Mouse (Mus musculus) hindbrain, embryonic 10.5 days (tissue): ENCODE results near the gene Ermard. TPM values are rescaled to one million over a fixed set of nuclear protein-coding genes. Genes with fewer than 3 reads are reported as not detected.
A peak's percentile ranks its signal among the peaks of the same experiment; 100 is the strongest.
"Not testable (repeated sequence)": the region's sequence is repeated elsewhere in the genome, so short reads cannot be mapped to it uniquely, and the experiment has no call there.

Source experiments
- DNase-seq: peaks from one replicate; pipeline ENCODE4 v3.0.0-alpha.2; 2017; ENCODE audit warnings: low spot score
- H3K27ac ChIP-seq: fragments of 300-500 bp; sonication (generic); 2 replicates; pipeline ENCODE4 v1.5.1; 2016; ENCODE audit warnings: mild to moderate bottlenecking, moderate library complexity
- H3K27me3 ChIP-seq: fragments of 300-500 bp; sonication (generic); 2 replicates; pipeline ENCODE4 v1.6.1; 2016; ENCODE audit warnings: mild to moderate bottlenecking; ENCODE audit not compliant: poor library complexity, insufficient read depth, severe bottlenecking
- H3K36me3 ChIP-seq: fragments of 300-500 bp; sonication (generic); 2 replicates; pipeline ENCODE4 v1.6.1; 2016; ENCODE audit warnings: mild to moderate bottlenecking, moderate library complexity
- H3K4me1 ChIP-seq: fragments of 300-500 bp; sonication (generic); replicated peaks from 2 replicates; pipeline ENCODE4 v1.6.1; 2016; ENCODE audit warnings: mild to moderate bottlenecking
- H3K4me3 ChIP-seq: fragments of 300-500 bp; sonication (generic); 2 replicates; pipeline ENCODE4 v1.5.1; 2016; ENCODE audit warnings: mild to moderate bottlenecking, moderate library complexity
- H3K9me3 ChIP-seq: fragments of 300-500 bp; sonication (generic); 2 replicates; pipeline ENCODE4 v1.6.1; 2016; ENCODE audit warnings: mild to moderate bottlenecking, moderate library complexity
- WGBS: fragments of 180-500 bp; shearing (Covaris S2); methylation state at CpG from one replicate; pipeline ENCODE4 v1.1.7; 2016; 5-methylcytosine and 5-hydroxymethylcytosine counted together
- polyA plus RNA-seq: library from polyadenylated mRNA; unstranded; fragments of >200 nt; fragmentation: Nextera tagmentation; extraction: Ambion mirVana; gene quantifications from 2 replicates; pipeline ENCODE4 v1.2.1, GENCODE M21; 2016

The Ermard gene
- polyA plus RNA-seq, result 89.6 and 92.5 TPM in 2 replicates

GRCm38 (mm10) chr17:15041175-15041729 lies at the start of gene Ermard, which contains the start of the genes Tcte3 and Gm3448:
TSS of gene Ermard (plus strand) at chr17:15041208.
TSS of gene Tcte3 (minus strand) at chr17:15041488.
TSS of gene Gm3448 (minus strand) at chr17:15041537.
- not testable (repeated sequence) for H3K27me3 ChIP-seq, H3K9me3 ChIP-seq, H3K4me1 ChIP-seq, H3K27ac ChIP-seq, DNase-seq, H3K36me3 ChIP-seq
- 0% methylated on average over 23 of the region's 56 CpGs for WGBS
- 0 out of 2 replicates have a peak within 1 kb of the TSS, but pooled peaks have one; percentile 36 for H3K4me3 ChIP-seq

GRCm38 (mm10) chr17:14992522-14993138 lies 48.4 kb upstream of the Ermard start:
- not testable (repeated sequence) for H3K36me3 ChIP-seq, H3K27me3 ChIP-seq, H3K4me1 ChIP-seq, H3K9me3 ChIP-seq, H3K27ac ChIP-seq, DNase-seq, H3K4me3 ChIP-seq
- no CpG with 5 or more reads among the region's 98 CpGs for WGBS

GRCm38 (mm10) chr17:14993139-14993832 lies 47.7 kb upstream of the Ermard start:
- not testable (repeated sequence) for H3K36me3 ChIP-seq, H3K4me1 ChIP-seq, H3K9me3 ChIP-seq, H3K27me3 ChIP-seq, DNase-seq, H3K4me3 ChIP-seq, H3K27ac ChIP-seq
- no CpG with 5 or more reads among the region's 47 CpGs for WGBS

- H3K4me3 ChIP-seq, H3K9me3 ChIP-seq, DNase-seq, H3K36me3 ChIP-seq, H3K27me3 ChIP-seq, H3K4me1 ChIP-seq, H3K27ac ChIP-seq: not testable (repeated sequence)
- WGBS, result no CpG with 5 or more reads among the region's 5 CpGs
Measured at GRCm38 (mm10) chr17:14994140-14994539, 46.9 kb upstream of the Ermard start.

- H3K27me3 ChIP-seq, DNase-seq, H3K36me3 ChIP-seq, H3K27ac ChIP-seq, H3K4me3 ChIP-seq, H3K9me3 ChIP-seq, H3K4me1 ChIP-seq: not testable (repeated sequence)
- WGBS, result no CpG with 5 or more reads among the region's 4 CpGs
Measured at GRCm38 (mm10) chr17:15000047-15000446, 41.0 kb upstream of the Ermard start.

- H3K4me1 ChIP-seq, H3K27me3 ChIP-seq, DNase-seq, H3K36me3 ChIP-seq, H3K27ac ChIP-seq, H3K9me3 ChIP-seq, H3K4me3 ChIP-seq: not testable (repeated sequence)
- no CpG with 5 or more reads among the region's 3 CpGs for WGBS
Measured at GRCm38 (mm10) chr17:15009088-15009487, 31.9 kb upstream of the Ermard start.

GRCm38 (mm10) chr17:15009706-15010413 lies 31.1 kb upstream of the Ermard start, which contains the start of gene Gm3435:
TSS of gene Gm3435 (plus strand) at chr17:15010176.
- H3K4me1 ChIP-seq, H3K9me3 ChIP-seq, DNase-seq, H3K27me3 ChIP-seq, H3K36me3 ChIP-seq, H3K4me3 ChIP-seq, H3K27ac ChIP-seq: not testable (repeated sequence)
- no CpG with 5 or more reads among the region's 60 CpGs for WGBS

- not testable (repeated sequence) for H3K4me1 ChIP-seq, H3K36me3 ChIP-seq, H3K27me3 ChIP-seq, H3K4me3 ChIP-seq, H3K27ac ChIP-seq, DNase-seq, H3K9me3 ChIP-seq
- WGBS, result 83% methylated on average over 3 of the region's 3 CpGs
Measured at GRCm38 (mm10) chr17:15021503-15022220, 19.3 kb upstream of the Ermard start.

GRCm38 (mm10) chr17:15023878-15024492 lies 17.0 kb upstream of the Ermard start:
- not testable (repeated sequence) for H3K36me3 ChIP-seq, H3K4me3 ChIP-seq, DNase-seq, H3K9me3 ChIP-seq, H3K27ac ChIP-seq, H3K27me3 ChIP-seq, H3K4me1 ChIP-seq
- no CpG with 5 or more reads among the region's 97 CpGs for WGBS

- DNase-seq, H3K9me3 ChIP-seq, H3K27me3 ChIP-seq, H3K4me1 ChIP-seq, H3K36me3 ChIP-seq, H3K4me3 ChIP-seq, H3K27ac ChIP-seq: not testable (repeated sequence)
- no CpG with 5 or more reads among the region's 48 CpGs for WGBS
Measured at GRCm38 (mm10) chr17:15024502-15025193, 16.4 kb upstream of the Ermard start.

GRCm38 (mm10) chr17:15025513-15025912 lies 15.5 kb upstream of the Ermard start:
- not testable (repeated sequence) for H3K27me3 ChIP-seq, DNase-seq, H3K4me3 ChIP-seq, H3K9me3 ChIP-seq, H3K27ac ChIP-seq, H3K4me1 ChIP-seq, H3K36me3 ChIP-seq
- no CpG with 5 or more reads among the region's 6 CpGs for WGBS

GRCm38 (mm10) chr17:15031414-15031813 lies 9.6 kb upstream of the Ermard start:
- H3K9me3 ChIP-seq, H3K4me1 ChIP-seq, H3K4me3 ChIP-seq, H3K27ac ChIP-seq, H3K36me3 ChIP-seq, DNase-seq, H3K27me3 ChIP-seq: not testable (repeated sequence)
- WGBS, result no CpG with 5 or more reads among the region's 4 CpGs
